Mouse (Mus musculus) midbrain, embryonic 16.5 days (tissue): ENCODE data around the gene Taar7d. TPM values are rescaled to one million over a fixed set of nuclear protein-coding genes. Genes with fewer than 3 reads are reported as not detected.

Experiments used
- polyA plus RNA-seq: library from polyadenylated mRNA; unstranded; fragments of >200 nt; fragmentation: Nextera tagmentation; extraction: Ambion mirVana; gene quantifications from 2 replicates; pipeline ENCODE4 v1.2.1, GENCODE M21; 2015

Gene Taar7d
- polyA plus RNA-seq, 1 experiment from 2014 or later, result not detected

Other genes starting within 250 kb of the Taar7d start
- gene Rps12, start 239.9 kb upstream of the Taar7d start, polyA plus RNA-seq, result 83.7 and 87.4 TPM in 2 replicates
- gene Slc18b1, start 230.2 kb upstream of the Taar7d start, polyA plus RNA-seq, result 17.5 and 19.0 TPM in 2 replicates
- gene Vnn3, start 175.8 kb upstream of the Taar7d start, polyA plus RNA-seq, result 0.22 TPM in 1 of 2 replicates, not detected in the other
- 0.25 and 0.43 TPM in 2 replicates for gene Vnn1, start 132.5 kb upstream of the Taar7d start, polyA plus RNA-seq
- gene Taar1, start 106.9 kb upstream of the Taar7d start, polyA plus RNA-seq, result not detected in 2 replicates
- not detected in 2 replicates for gene Taar2, start 88.7 kb upstream of the Taar7d start, polyA plus RNA-seq
- not detected in 2 replicates for gene Taar3, start 77.7 kb upstream of the Taar7d start, polyA plus RNA-seq
- not detected in 2 replicates for gene Taar4, start 66.7 kb upstream of the Taar7d start, polyA plus RNA-seq
- not detected in 2 replicates for gene Taar5, start 56.5 kb upstream of the Taar7d start, polyA plus RNA-seq
- gene Taar6, start 41.6 kb upstream of the Taar7d start, polyA plus RNA-seq, result not detected in 2 replicates
- not detected in 2 replicates for gene Taar7a, start 33.7 kb upstream of the Taar7d start, polyA plus RNA-seq
- gene Taar7b, start 27.3 kb upstream of the Taar7d start, polyA plus RNA-seq, result not detected in 2 replicates
- not detected in 2 replicates for gene Taar7e, start 10.4 kb downstream of the Taar7d start, polyA plus RNA-seq
- gene Taar7f, start 22.3 kb downstream of the Taar7d start, polyA plus RNA-seq, result not detected in 2 replicates
- gene Taar8a, start 49.3 kb downstream of the Taar7d start, polyA plus RNA-seq, result not detected in 2 replicates
- gene Taar8b, start 65.1 kb downstream of the Taar7d start, polyA plus RNA-seq, result not detected in 2 replicates
- gene Taar8c, start 74.7 kb downstream of the Taar7d start, polyA plus RNA-seq, result not detected in 2 replicates
- gene Taar9, start 82.3 kb downstream of the Taar7d start, polyA plus RNA-seq, result not detected in 2 replicates
- 363 and 388 TPM in 2 replicates for gene Stx7, start 122.1 kb downstream of the Taar7d start, polyA plus RNA-seq
- gene Moxd1, start 196.3 kb downstream of the Taar7d start, polyA plus RNA-seq, result 2.7 and 2.8 TPM in 2 replicates